Mouse (Mus musculus) liver, embryonic 11.5 days (tissue): ENCODE results near the gene Manba. TPM values are rescaled to one million over a fixed set of nuclear protein-coding genes. Genes with fewer than 3 reads are reported as not detected.
"Not testable (repeated sequence)": the region's sequence is repeated elsewhere in the genome, so short reads cannot be mapped to it uniquely, and the experiment has no call there.

Source experiments
- ATAC-seq: fragments of 200-750 bp; cut with Nextera tagmentation; replicated peaks from 2 replicates; pipeline ENCODE4 v1.8.0; 2017; ENCODE audit warnings: moderate number of reproducible peaks, mild to moderate bottlenecking, moderate TSS enrichment, moderate library complexity; ENCODE audit not compliant: low FRiP score
- DNase-seq: peaks from one replicate; pipeline ENCODE4 v3.0.0-alpha.2; 2017; ENCODE audit warnings: low spot score
- H3K27ac ChIP-seq: fragments of 300-500 bp; sonication (generic); 2 replicates; pipeline ENCODE4 v1.5.1; 2014; ENCODE audit warnings: mild to moderate bottlenecking, low read depth, low read length, control low read depth
- H3K27me3 ChIP-seq: fragments of 300-500 bp; sonication (generic); replicated peaks from 2 replicates; pipeline ENCODE4 v1.6.1; 2014; ENCODE audit warnings: low read length, mixed read lengths; ENCODE audit not compliant: control insufficient read depth, insufficient read depth
- H3K36me3 ChIP-seq: fragments of 300-500 bp; sonication (generic); 2 replicates; pipeline ENCODE4 v1.6.1; 2014; ENCODE audit warnings: mild to moderate bottlenecking, low read length, moderate library complexity, mixed read lengths; ENCODE audit not compliant: control insufficient read depth, insufficient read depth
- H3K4me1 ChIP-seq: fragments of 300-500 bp; sonication (generic); replicated peaks from 2 replicates; pipeline ENCODE4 v1.6.1; 2014; ENCODE audit warnings: low read length, mixed read lengths; ENCODE audit not compliant: control insufficient read depth, insufficient read depth
- H3K4me2 ChIP-seq: fragments of 300-500 bp; sonication (generic); 2 replicates; pipeline ENCODE4 v1.6.1; 2014; ENCODE audit warnings: mild to moderate bottlenecking, control low read depth, moderate library complexity
- H3K4me3 ChIP-seq: fragments of 300-500 bp; sonication (generic); 2 replicates; pipeline ENCODE4 v1.5.1; 2014; ENCODE audit warnings: low read depth, low read length, control low read depth
- H3K9ac ChIP-seq: fragments of 300-500 bp; sonication (generic); 2 replicates; pipeline ENCODE4 v1.6.1; 2014; ENCODE audit warnings: low read depth, low read length, control low read depth
- H3K9me3 ChIP-seq: fragments of 300-500 bp; sonication (generic); 2 replicates; pipeline ENCODE4 v1.6.1; 2016; ENCODE audit warnings: low read length, inconsistent platforms, mixed read lengths; ENCODE audit not compliant: control insufficient read depth
- WGBS: fragments of 180-500 bp; shearing (Covaris S2); extraction: QIAGEN DNeasy Blood & Tissue Kit; methylation state at CpG from one replicate; pipeline ENCODE4 v1.1.7; 2014; 5-methylcytosine and 5-hydroxymethylcytosine counted together
- polyA plus RNA-seq: library from polyadenylated mRNA; unstranded; fragments of >200 nt; fragmentation: Nextera tagmentation; extraction: Ambion mirVana; gene quantifications from 2 replicates; pipeline ENCODE4 v1.2.1, GENCODE M21; 2014

Manba gene
- polyA plus RNA-seq, 1 experiment from 2014 or later: 9.7 TPM

DNA sequence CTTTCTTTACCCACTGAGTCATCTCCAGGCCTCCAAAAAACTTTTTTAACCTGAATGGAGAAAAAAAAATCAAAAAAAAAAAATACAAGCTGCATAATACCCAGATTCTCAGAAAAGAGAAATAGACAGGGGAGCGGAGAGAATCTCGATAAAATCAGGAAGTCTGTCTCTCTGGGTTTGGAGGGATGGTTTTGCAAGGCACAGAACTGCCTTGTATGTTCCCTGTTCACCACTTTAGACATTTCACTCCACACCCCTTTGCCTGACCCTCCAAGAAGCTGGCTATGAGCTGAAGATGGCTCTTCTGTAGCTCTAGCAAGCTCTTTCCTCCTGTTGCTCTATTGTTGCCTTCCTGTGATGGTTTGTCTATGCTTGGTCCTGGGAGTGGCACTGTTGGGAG is 8.4 kb upstream of the Manba start:
- Histone ChIP-seq H3K27me3 (no peaks in the 10 kb centered on the region), H3K4me1 (no peaks in the 10 kb centered on the region), H3K9ac (no peak overlapping the region), H3K36me3 (no peaks in the 10 kb centered on the region), H3K4me2 (no peak overlapping the region), H3K4me3 (no peak overlapping the region), H3K27ac (no peak overlapping the region), H3K9me3 (no peaks in the 10 kb centered on the region)
- DNase-seq: no peak
- WGBS: 73% methylated on average over 2 of the region's 2 CpGs
- ATAC-seq: no peak

DNA sequence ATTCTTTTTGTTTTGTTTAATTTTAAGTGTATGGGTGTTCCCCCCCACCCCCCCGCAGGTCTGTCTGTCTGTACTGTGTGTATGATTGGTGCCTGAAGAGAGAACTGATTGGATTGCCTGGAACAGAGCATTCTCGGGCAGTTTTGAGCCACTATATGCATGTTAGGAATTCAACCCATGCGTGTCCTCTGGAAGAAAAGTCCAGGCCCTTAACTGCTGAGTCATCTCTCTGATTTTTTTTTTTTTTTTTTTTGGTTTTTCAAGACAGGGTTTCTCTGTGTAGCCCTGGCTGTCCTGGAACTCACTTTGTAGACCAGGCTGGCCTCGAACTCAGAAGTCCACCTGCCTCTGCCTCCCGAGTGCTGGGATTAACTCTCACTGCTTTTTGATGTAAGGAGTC is 6.3 kb upstream of the Manba start:
- H3K4me2 ChIP-seq, H3K9me3 ChIP-seq, H3K27ac ChIP-seq, H3K36me3 ChIP-seq, ATAC-seq, DNase-seq, H3K4me1 ChIP-seq, H3K9ac ChIP-seq, H3K27me3 ChIP-seq, H3K4me3 ChIP-seq: not testable (repeated sequence)
- WGBS: 72% methylated on average over 5 of the region's 5 CpGs

GRCm38 (mm10) chr3:135480767-135481166 is 4.6 kb upstream of the Manba start:
- ATAC-seq: no peak
- WGBS: 79% methylated on average over 6 of the region's 6 CpGs

GRCm38 (mm10) chr3:135481608-135482007 is 3.8 kb upstream of the Manba start:
- ATAC-seq (no peak), DNase-seq (no peak)
- Histone ChIP-seq H3K4me1 (no peaks in the 10 kb centered on the region), H3K9me3 (no peaks in the 10 kb centered on the region), H3K36me3 (no peaks in the 10 kb centered on the region), H3K4me2 (no peak overlapping the region), H3K27me3 (no peaks in the 10 kb centered on the region), H3K9ac (no peak overlapping the region), H3K4me3 (no peak overlapping the region), H3K27ac (no peak overlapping the region)
- 77% methylated on average over 3 of the region's 3 CpGs for WGBS

More at GRCm38 (mm10) chr3:135480767-135481166, 4.6 kb upstream of the Manba start:
- Histone ChIP-seq H3K9ac (no peak overlapping the region), H3K36me3 (no peaks in the 10 kb centered on the region), H3K27me3 (no peaks in the 10 kb centered on the region), H3K9me3 (no peaks in the 10 kb centered on the region), H3K27ac (no peak overlapping the region), H3K4me2 (no peak overlapping the region), H3K4me3 (no peak overlapping the region), H3K4me1 (no peaks in the 10 kb centered on the region)
- no peak for DNase-seq

DNA sequence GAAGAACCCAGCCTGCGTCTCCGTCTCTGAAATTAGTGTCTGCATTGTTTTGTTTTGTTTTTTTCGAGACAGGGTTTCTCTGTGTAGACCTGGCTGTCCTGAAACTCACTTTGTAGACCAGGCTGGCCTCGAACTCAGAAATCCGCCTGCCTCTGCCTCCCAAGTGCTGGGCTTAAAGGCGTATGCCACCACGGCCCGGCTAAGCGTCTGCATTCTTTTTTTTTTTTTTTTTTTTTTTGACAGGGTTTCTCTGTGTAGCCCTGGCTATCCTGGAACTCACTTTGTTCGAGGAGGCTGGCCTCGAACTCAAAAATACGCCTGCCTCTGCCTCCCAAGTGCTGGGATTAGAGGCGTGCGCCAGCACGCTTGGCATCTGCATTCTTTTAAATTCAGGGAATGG is 761 bp upstream of the Manba start:
- not testable (repeated sequence) for H3K4me1 ChIP-seq, H3K36me3 ChIP-seq, ATAC-seq, DNase-seq, H3K27ac ChIP-seq, H3K27me3 ChIP-seq, H3K9me3 ChIP-seq, H3K9ac ChIP-seq
- Histone ChIP-seq H3K4me3 (peak overlapping the region; percentile 81), H3K4me2 (peak overlapping the region; percentile 96)
- 79% methylated on average over 15 of the region's 15 CpGs for WGBS

DNA sequence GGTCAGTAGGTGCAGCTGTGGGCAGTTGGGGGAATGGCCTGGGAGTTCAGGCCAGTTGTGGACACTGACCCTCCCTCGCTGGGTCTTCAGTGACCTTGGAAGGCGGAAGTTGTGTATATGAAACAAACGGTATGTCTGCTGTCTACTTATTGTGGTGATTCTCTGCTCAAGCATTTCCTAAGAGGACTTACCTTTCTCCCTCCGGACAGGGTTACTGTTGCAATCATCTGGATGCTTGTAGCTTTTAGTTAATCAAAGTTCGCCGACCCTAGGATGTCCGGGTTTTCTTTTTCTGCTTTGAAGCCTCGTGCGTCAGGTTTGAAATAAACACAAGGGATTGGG is 460 bp downstream of the Manba start:
- DNase-seq: no peak
- Histone ChIP-seq H3K36me3 (0 out of 2 replicates have a peak, but pooled peaks cover 2% of the 10 kb centered on the region), H3K4me2 (peak overlapping the region; percentile 96), H3K9ac (peak overlapping the region; percentile 75), H3K27me3 (no peaks in the 10 kb centered on the region), H3K4me3 (peak overlapping the region; percentile 81), H3K9me3 (no peaks in the 10 kb centered on the region), H3K27ac (no peak overlapping the region), H3K4me1 (no peaks in the 10 kb centered on the region)
- ATAC-seq: no peak
- WGBS: 14% methylated on average over 9 of the region's 9 CpGs

DNA sequence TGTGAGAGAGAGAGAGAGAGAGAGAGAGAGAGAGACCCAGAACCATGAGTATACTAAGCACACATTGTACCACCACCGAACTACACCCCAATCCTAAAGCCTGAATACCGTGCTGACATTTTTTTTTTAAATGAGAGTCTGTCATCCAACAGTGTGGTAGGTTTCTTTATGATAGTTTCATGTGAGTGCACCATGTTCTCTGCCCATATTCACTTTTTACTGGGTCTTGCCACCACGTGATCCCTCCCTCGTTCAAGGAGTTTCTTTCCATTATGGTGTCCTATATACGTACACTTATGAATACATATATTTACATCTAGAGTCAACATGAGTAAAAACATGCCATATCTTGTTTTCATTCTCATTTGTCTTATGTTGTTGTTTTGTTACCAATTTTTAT is 940 bp downstream of the Manba start:
- Histone ChIP-seq H3K9ac (peak overlapping the region; percentile 75), H3K4me1 (no peaks in the 10 kb centered on the region), H3K9me3 (no peaks in the 10 kb centered on the region), H3K4me2 (peak overlapping the region; percentile 96), H3K27me3 (no peaks in the 10 kb centered on the region), H3K36me3 (0 out of 2 replicates have a peak, but pooled peaks cover 2% of the 10 kb centered on the region), H3K4me3 (peak overlapping the region; percentile 81), H3K27ac (no peak overlapping the region)
- no peak for DNase-seq
- 71% methylated on average over 5 of the region's 5 CpGs for WGBS
- ATAC-seq: no peak

- Histone ChIP-seq H3K9ac (no peak overlapping the region), H3K36me3 (0 out of 2 replicates have a peak, but pooled peaks cover 2% of the 10 kb centered on the region), H3K9me3 (no peaks in the 10 kb centered on the region), H3K4me2 (no peak overlapping the region), H3K27me3 (no peaks in the 10 kb centered on the region), H3K4me1 (no peaks in the 10 kb centered on the region), H3K27ac (no peak overlapping the region), H3K4me3 (no peak overlapping the region)
- WGBS: 68% methylated on average over 4 of the region's 4 CpGs
- ATAC-seq (no peak), DNase-seq (no peak)
Observed at GRCm38 (mm10) chr3:135487803-135488202, 2.4 kb downstream of the Manba start.

DNA sequence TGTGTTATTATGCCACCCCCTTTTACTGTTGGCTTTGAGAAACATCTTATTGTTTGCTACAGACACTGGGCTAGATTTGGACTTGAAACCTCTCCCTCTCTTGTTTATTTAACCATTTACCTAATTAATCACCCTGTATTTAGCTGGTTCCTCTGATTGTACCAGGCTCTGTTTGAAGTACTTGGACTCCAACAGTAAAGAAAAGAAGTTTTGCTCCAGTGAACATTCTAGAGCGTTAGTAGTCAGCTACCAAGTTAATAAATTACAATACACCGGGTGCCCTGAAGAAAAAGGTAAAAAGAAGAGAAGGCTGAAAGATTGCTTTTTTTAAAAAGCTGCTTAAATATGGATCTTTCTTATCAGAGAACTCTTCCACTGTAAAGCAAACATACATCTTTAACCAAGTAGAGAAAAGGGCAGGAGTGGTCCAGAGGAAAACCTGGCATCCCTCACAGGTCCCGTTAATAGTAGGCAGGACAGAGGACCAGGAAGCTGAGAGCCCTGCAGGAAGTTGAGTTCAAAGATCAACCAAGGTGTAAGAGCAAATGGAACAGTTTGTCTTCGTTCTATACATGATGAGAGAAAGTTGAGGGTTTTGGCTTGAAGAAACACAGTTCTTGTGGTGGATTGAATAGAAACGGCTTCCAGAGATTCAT is 4.6 kb downstream of the Manba start:
- Histone ChIP-seq H3K9me3 (no peaks in the 10 kb centered on the region), H3K4me1 (no peaks in the 10 kb centered on the region), H3K27me3 (no peaks in the 10 kb centered on the region), H3K4me2 (no peak overlapping the region), H3K4me3 (no peak overlapping the region), H3K9ac (no peak overlapping the region), H3K36me3 (0 out of 2 replicates have a peak, but pooled peaks cover 2% of the 10 kb centered on the region), H3K27ac (no peak overlapping the region)
- 81% methylated on average over 5 of the region's 5 CpGs for WGBS
- ATAC-seq (no peak), DNase-seq (no peak)
